Mouse (Mus musculus): Measurements from ENCODE around the gene Sgms1.

Sgms1 gene

DNA sequence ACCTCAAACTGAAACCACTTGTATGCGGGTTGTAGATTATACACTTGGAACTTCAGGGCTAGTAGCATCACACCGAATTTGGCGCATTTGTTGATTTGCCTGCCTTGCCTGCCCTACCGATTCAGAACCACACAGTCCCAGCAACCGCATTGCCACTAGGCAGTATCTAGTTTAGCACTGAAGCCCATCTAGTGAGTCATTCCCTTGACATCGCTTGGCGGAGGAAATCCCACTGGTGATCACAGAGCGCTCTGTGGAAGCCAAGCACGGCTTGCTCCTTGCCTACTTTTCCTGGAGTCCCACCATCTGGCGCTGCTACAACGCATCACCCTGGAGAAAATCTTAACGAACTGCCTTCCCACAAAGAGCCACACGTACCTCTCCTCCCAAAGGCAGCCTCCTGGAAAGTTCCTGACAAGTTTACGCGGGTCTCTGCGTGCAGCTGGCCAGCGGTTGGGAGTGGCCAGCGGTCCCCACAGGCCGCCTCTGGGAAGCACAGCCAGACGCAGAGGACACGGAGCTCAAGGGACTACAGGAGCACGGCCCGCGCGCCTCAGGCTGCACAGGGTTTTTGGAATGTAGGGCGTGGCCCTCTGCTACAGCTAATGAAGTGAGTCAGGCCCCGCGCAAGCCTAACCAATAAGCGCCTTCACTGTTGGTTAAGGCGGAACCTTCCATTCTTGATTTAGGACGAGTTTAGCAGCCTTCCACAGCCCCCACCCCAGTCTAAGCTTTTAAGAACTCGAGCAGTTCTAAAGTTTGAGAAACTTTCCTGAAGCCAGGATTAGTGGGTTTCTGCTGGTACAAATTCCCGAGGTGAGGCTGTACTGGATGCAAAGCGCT, 178.8 kb downstream of the Sgms1 start:
- DNase-seq (ENCODE audit: low read depth, low spot score): no peak

DNA sequence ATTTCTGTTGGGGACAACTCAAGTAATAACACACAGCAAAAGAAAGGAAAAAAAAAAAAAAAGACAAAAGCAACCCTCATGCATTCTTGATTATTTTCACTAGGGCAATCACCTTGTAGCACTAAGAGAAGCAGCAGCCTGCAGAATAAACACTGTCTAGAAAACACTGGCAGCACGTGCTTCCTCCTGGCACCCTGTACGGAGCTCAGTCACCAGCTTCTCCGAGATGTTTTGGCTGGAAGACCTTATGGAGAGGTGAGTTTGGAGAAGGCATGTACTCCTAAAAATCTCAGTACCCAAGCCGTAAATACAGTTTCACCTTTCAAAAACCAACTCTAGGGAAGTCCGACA, 179.4 kb downstream of the Sgms1 start:
- DNase-seq (ENCODE audit: low read depth, low spot score): no peak

DNA sequence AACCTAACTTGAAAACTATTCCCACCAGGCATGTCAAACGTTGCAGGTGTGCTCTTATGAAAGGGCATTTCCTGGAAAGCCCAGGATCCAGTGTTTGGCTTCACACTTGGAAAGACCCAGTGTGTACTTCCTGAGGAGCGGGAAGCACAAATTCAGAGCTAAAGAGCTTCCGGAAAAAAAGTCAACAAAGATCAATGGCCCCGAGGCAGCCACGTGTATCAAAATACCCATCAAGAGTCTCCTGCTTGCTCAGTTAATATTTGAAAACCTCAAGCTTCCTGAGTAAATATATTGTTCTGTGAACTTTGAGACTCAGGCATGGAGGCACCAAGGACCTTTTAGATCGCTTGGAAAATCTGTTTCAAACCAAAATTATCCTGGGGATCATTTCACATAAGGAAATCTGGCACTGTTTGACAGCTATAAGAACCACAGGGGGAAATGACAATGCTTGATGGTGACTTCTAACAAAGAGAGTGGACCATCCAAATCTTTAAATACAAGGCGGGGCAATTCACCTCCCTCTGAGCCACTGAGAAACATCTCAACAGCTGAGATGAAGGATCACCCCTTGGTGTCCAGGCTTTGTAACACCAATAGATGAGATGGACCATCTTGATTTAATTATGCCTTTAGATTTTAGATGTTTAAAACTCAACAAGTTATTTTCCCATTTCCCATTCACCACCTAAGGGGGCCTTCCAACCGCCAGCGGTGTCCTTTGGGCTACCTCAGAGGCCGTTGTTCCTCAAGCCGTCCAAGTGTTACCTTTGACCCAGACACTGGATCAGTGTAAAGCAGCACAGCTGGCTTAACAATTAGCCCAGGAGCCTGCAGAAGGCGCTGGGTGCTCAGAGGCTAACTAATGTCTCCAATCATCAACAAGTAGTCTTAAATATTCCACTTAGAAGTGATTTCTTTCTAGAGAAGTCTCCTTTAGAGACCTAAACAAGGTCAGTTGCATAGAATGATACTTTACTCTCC, 187.1 kb downstream of the Sgms1 start:
- DNase-seq (ENCODE audit: low read depth, low spot score): no peak

DNA sequence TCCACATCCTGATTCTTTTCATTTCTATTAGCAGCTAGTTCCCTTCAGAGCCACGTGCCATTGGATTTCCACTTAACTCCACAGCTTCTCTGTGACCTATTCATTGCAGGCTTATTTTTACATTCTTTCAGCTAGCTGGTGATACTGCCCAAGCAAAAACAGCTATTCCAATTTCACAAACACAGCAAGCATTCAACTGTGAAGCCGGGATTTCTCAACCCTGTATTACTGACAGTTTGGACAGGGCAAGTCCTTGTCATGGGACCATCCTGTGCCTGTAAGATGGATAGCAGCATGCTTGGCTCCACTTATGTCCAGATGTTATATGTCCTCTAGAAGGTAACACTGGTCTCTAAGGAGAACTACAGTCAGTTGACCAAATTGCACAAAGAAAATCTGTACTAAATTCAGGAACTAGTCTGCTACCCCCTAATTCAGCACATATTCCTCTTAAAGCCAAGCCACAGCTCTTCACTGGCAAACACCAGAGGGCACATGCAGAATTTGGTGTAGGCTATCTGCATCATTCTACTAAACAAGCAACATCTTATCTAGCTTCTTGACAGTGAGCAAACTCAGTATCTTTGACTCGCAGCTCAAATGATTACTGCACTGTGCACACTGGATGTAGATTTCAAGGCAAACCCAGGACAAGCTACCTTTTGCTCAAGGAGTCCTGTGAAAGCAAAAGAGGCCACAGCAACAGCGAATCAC, 189.5 kb downstream of the Sgms1 start:
- no peak for DNase-seq (ENCODE audit: low read depth, low spot score)

DNA sequence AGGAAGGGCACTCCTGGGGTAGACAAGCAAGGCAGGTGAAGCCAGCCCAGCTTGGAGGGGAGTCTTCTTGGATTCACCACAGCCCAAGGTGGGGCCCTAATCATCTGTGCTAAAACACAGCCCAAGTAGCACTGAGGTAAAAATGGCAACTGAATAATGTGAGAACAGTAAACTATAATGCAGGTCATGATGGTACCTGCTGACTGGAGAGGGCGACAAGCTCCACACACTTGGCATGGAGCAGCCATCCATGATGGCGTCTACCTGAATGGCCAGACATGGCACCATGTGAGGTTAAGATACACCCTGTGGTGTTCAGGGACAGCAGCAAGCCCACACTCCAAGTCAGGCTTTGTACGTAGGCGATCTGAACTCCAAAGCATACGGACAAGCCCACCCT, 190.4 kb downstream of the Sgms1 start:
- no peak for DNase-seq (ENCODE audit: low read depth, low spot score)

DNA sequence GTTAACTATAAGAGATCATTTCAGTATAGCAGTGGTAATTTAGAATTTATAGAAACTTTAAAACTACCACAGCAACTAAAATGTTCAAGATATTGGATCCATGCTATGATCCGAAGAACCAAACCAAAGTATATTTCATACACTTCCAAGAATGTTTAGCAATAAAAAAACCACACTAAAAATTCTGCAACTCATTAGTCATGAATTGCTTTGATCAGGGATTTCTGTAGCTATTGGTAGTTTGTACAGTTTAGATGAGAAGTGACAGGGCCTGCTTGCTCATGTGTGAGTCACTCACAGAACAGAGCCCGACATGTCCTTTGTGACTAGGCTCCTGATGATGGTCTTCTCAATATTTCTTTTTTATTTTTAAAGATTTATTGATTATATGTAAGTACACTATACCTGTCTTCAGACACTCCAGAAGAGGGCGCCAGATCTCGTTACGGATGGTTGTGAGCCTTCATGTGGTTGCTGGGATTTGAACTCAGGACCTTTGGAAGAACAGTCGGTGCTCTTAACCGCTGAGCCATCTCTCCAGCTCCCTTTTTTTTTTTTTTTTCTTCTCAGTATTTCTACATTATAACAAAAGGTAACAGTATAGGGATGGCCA, 190.9 kb downstream of the Sgms1 start:
- no peak for DNase-seq (ENCODE audit: low read depth, low spot score)

DNA sequence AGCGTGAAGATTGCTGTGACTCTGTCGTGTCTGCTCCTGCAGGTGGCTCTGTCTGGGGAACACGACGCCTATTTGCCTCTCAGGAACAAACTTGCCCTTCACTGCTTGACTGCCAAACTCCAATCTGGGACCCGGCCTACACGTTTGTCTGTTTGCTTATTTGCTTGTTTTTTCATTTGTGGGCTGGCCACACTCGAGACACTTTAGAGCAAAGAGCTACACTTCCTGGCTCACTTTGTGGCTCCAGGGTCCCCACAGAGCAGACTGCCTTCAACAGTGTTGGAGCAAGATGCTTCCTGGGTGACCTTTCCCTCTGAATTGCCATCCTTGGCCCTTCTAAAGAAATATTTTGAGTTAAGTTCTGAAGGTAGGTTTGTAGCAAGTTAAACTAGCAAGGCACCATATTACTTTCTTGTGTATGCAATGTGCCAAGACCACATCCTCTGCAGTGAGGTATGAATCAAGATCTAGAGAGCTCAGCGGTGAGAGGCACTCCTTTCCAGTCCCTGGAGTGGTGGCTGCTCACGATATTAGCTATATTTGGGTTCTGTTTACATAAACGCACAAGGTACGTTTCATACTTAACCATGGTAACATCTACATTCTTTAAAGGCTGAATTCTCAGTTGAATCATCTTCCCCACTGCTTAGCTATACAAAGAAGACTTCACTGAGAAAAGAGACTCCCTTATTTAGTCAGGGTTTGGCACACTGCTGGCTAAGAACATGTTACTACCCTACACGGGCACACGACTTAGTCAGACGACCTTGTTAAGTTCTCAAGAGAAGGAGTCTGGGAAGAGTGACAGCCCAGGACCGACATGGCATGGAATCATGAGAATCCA, 192.3 kb downstream of the Sgms1 start:
- DNase-seq (ENCODE audit: low read depth, low spot score): no peak

DNA sequence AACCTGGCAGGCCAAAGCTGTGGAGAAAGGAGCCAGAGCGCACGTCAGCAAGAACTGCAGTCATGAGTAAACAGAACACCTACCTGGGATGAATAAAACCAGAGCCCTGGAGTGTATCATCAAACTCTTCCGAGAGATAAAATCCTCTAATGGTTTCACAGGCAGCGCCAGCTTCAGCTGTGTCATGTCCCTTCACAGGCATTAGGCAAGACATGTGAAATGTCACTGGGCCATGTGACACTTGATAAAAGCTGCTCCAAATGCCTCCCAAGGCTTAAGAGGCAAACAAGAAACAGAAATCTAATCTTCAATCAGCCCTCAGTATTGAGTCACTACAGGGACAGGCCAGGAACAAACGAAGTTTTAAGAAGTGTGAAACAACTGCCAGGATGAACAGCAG, 193.3 kb downstream of the Sgms1 start:
- DNase-seq (ENCODE audit: low read depth, low spot score): no peak

DNA sequence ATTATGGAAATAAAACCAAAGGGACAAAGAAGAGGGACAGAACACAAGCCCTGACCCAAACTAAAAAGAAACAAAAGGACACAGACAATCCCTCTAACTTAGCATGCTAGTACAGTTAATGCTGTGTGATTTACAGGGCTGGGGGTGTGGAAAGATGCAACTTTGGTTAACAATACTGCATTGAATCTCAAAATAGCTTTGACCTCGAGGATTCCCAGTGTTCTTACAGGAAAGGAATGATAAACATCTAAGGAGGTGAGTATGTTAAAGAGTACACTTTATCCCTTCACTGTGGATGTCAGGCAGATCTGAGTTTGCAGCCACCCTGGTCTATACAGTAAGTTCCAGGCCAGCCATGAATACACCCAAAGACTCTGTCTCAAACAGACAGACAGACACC, 194.7 kb downstream of the Sgms1 start:
- DNase-seq (ENCODE audit: low read depth, low spot score): no peak

DNA sequence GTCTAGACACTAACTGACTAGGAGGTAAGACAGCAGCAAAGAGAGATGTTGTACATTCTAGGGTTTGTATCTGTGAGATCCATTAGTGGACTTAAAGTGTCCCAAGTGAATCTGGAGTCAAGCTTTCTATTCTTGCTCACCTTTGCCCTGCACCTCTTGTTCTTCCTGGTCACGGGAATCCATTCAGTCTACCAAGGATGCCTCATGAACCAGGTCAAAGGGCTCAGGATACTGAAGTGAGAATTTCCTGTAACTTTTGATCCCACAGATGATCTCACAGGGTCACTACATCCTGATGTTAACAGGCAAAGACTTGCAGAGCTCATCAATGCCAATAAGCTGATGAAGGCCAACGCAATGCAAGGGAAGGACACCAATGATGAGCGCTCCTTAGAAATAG, 195.4 kb downstream of the Sgms1 start:
- no peak for DNase-seq (ENCODE audit: low read depth, low spot score)

DNA sequence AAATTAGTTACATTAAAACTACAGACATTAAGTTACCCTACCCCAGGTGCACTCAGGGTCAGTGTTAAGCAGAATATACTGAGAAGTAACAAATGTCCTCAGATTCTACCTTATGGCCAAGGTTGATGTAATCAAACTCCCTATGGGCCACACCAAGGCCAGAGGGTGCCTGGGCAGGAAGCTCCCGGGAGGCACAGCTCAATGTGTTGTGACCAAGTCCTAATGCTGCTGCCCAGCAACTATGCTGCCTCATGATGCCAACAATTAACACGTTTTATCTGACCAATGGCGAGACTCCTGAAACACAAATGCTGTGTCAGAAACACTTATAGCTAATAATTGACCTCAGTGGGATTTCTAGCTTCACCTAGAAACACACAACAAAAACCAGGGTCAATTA, 197.9 kb downstream of the Sgms1 start:
- no peak for DNase-seq (ENCODE audit: low read depth, low spot score)

DNA sequence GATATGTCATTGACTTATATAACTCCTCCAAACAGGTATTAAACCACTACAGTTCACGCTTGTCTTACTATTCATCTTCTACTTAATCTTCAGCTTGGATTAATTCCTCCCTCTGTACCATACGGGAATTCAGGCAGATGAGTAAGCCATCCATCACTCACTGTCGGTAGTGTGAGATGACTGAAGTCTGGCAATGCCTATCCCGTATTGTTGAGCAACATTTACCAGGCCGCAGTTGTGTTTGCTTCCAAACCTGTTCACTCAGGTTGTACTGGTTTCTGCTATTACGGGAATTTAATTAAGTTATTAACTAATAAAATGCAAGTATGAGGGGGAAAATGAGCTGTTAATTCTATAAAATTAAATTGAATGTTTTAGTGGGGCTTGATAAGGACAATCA, 199.6 kb downstream of the Sgms1 start:
- no peak for DNase-seq (ENCODE audit: low read depth, low spot score)

DNA sequence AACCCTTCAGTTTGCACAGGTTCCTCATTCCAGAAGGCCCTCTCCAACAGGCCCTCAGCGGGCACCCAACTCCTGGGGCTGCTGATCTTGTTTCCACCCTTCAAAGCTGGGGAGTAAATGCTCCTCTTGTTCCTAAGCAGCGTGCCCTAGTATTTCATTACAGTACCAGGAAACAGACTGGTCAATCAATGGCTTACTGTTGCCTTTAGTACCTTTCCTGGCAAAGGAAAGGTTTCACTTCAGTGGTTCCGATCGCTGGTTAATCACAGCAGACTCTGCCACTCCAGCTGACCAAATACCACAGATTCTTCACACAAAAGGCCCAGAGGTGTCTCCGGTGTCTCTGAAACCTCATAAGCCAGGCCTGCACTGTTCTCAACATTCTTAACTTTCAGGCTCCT, 200.5 kb downstream of the Sgms1 start:
- no peak for DNase-seq (ENCODE audit: low read depth, low spot score)

DNA sequence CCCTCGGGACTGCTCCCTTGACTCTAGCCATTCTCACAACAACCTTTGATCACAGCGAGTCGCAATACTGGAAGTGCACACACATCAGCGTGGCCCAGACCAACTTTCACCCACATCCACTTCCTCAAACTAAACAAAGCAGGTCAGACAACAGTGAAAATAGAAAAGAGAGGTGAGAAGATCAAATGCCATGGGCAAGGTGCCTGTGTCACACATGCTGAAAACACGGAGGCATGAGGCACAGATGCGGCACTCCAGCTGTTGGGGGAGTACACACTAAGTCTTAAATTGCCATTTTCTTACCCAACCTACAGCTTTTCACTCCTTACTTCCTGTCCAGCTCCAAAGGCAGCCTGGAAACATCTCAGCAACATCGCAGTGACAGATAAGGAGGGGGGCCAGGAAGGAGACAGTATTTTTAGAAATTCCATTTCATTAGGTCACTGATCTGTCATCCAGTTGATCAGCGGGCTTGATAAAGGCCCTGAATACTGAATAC, 202.9 kb downstream of the Sgms1 start:
- DNase-seq (ENCODE audit: low read depth, low spot score): no peak

DNA sequence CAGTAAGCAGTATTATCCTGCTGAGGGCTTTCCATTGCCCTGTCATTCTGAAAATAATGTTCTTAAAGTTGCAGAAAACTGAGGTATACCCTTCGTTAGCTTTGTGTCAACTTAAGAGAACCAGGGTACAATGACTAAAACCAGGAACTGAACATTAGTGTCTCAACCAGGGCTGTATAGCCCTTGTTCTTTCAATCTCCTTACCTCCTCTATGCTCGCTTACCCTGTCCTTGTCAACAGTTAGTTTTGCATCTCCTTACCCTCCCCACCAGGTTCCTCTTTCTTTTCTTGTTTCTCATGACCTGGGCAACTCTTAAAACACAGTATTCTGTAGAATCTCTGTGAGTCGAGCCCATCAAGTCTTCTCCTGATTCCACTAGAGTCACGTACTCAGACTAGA, 206.5 kb downstream of the Sgms1 start:
- no peak for DNase-seq (ENCODE audit: low read depth, low spot score)

DNA sequence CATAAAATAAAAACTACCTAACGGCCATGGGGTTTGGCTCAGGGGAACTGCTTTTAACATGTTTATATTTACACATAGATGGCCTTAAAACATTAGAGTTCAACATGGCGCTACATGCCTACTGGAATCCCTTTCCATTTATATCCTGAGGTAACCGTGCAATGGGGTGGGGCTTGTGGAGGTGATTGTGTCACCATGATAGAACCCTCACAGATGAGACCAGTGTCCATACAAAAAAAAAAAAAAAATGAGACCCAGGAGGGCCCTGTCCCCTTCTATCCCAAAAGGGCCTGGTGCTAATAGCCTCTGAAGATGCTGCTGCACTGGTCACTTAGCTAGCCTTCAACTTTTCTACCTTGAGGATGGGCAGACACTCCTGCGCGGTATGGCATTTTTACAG, 207.0 kb downstream of the Sgms1 start:
- DNase-seq (ENCODE audit: low read depth, low spot score): no peak

DNA sequence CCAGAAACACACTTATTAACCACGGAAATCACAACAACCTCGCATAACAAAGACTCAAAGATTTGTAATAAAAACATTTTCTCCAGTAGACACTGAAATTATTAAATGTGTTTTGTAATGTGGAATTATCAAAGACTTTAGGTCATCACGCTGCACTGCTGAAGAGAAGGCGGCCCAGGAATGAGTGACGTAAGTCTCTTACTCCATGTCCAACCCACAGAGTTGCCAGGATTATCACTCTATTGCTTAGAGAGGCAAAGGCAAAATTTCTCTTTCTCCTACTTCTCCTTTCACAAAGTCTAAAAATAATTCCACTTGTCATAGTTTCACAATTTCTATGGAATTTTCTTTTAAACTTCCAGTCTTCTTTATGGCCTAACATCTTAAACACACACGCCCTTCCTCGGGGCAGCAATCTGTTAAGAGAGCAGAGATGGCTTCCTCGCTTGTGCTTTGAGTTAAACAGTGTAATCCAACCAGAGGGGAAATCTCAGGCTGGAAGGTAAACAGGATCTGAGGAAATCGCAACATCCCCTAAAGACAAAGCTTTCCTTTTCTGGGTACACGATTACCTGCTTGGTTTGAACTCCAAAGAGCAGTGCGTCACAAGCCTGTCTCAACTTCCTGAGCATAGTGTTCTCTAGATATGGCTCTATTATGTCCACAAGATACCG, 207.7 kb downstream of the Sgms1 start:
- no peak for DNase-seq (ENCODE audit: low read depth, low spot score)

DNA sequence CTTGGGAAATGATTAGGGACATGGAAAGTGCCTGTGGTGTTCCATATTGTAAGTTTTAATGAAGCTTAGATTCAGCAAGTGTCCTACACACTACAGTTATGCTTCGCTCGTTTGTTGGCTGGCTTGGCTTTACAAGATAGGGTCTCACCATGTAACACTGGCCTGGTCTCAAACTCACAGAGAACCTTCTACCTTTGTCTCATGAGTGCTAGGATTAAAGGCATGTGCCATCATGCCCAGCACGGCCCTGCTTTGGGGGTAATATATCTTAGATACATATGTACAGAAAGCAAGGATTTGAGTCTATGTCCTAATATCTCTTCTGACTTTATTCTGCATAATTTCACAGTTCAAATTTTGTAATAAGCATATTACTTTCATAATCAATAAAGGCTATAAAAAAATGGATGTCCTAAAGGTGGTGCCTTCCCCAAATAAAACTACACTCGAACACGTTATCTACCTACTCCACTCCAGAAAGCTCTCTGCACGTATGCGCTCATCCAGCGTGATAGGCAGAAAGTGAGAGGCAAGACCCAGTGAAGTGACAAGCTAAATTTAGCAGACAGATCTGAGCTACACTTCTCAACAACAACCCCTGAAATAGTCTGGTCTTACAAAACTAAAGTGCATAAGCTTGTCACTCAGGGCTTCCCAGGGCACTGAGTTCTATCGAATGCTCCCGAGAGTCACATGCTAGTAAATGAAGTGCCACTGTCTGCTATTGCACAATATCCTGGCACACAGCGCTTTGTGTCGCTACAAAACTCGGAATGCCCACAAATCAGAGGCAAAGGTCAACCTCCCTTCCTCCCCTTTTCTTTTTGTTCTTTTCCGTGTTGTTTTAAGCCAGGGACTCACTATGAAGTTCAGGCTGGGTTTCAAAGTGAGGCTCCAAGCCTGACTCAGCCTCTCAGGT, 208.5 kb downstream of the Sgms1 start:
- no peak for DNase-seq (ENCODE audit: low read depth, low spot score)

DNA sequence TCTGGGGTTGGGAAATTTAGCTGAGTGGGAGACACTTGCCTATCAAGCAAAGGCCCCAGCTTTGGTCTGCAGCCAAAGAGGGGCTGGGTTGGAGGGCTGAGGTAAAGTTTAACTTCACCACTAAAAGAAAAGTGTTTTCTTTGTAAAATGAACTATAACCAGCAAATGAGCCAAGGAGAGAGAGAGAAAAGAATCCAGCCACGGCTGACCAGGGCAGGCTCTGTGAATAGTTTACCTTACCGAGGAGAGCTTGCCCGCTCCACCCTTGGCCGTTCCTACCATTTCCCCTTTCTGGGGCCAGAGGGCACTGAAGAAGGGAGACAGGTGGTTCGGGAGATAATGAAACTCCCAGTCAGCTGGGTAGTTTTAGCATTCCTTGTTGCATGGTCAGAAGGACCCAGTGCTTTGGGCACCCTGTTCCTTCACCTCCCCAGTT, 209.5 kb downstream of the Sgms1 start:
- DNase-seq (ENCODE audit: low read depth, low spot score): no peak

Measured in brain, embryonic 18.5 days (tissue).